Mouse (Mus musculus): ENCODE data around the gene AL732309.1. TPM values are rescaled to one million over a fixed set of nuclear protein-coding genes. Genes with fewer than 3 reads are reported as not detected.
"Not testable (repeated sequence)": the region's sequence is repeated elsewhere in the genome, so short reads cannot be mapped to it uniquely, and the experiment has no call there.

AL732309.1 gene
- total RNA-seq, 2 experiments from 2014 or later, result 3.2 to 5.0 TPM

GRCm38 (mm10) chr2:25267746-25268309 lies 21.2 kb upstream of the AL732309.1 start:
- no peak for ATAC-seq (replicated peaks; ENCODE audit: poor library complexity)

GRCm38 (mm10) chr2:25267241-25267640 lies 20.6 kb upstream of the AL732309.1 start:
- ATAC-seq (replicated peaks; ENCODE audit: poor library complexity), result no peak

GRCm38 (mm10) chr2:25266720-25267119 lies 20.1 kb upstream of the AL732309.1 start:
- ATAC-seq (replicated peaks; ENCODE audit: poor library complexity), result no peak

- peak; percentile 41 for ATAC-seq (replicated peaks; ENCODE audit: poor library complexity)
These were observed 19.4 kb upstream of the AL732309.1 start for GRCm38 (mm10) chr2:25265897-25266656.

- ATAC-seq (replicated peaks; ENCODE audit: poor library complexity), result no peak
These were observed 18.2 kb upstream of the AL732309.1 start for GRCm38 (mm10) chr2:25264851-25265250.

- no peak for ATAC-seq (replicated peaks; ENCODE audit: poor library complexity)
These were observed 17.6 kb upstream of the AL732309.1 start for GRCm38 (mm10) chr2:25264286-25264660.

GRCm38 (mm10) chr2:25263623-25264285 lies 17.1 kb upstream of the AL732309.1 start:
- no peak for ATAC-seq (replicated peaks; ENCODE audit: poor library complexity)

GRCm38 (mm10) chr2:25262795-25263622 lies 16.3 kb upstream of the AL732309.1 start:
- ATAC-seq (replicated peaks; ENCODE audit: poor library complexity), result peak; percentile 15

GRCm38 (mm10) chr2:25262291-25262767 lies 15.7 kb upstream of the AL732309.1 start, which contains the start of gene Tprn:
Gene Tprn (plus strand): TSS chr2:25262618.
- ATAC-seq (replicated peaks; ENCODE audit: poor library complexity), result peak; percentile 97

GRCm38 (mm10) chr2:25261870-25262269 lies 15.2 kb upstream of the AL732309.1 start:
- no peak for ATAC-seq (replicated peaks; ENCODE audit: poor library complexity)

GRCm38 (mm10) chr2:25258887-25259286 lies 12.2 kb upstream of the AL732309.1 start:
- no peak for ATAC-seq (replicated peaks; ENCODE audit: poor library complexity)

- not testable (repeated sequence) for ATAC-seq (replicated peaks; ENCODE audit: poor library complexity)
These were observed 10.6 kb upstream of the AL732309.1 start for GRCm38 (mm10) chr2:25257250-25257649.

GRCm38 (mm10) chr2:25256443-25257109 lies 9.9 kb upstream of the AL732309.1 start:
- peak; percentile 76 for ATAC-seq (replicated peaks; ENCODE audit: poor library complexity)

- peak; percentile 91 for ATAC-seq (replicated peaks; ENCODE audit: poor library complexity)
These were observed 8.7 kb upstream of the AL732309.1 start, which contains the start of gene Tmem203 for GRCm38 (mm10) chr2:25255284-25255779. Gene Tmem203 (plus strand): TSS chr2:25255439.

GRCm38 (mm10) chr2:25252331-25252730 lies 5.7 kb upstream of the AL732309.1 start:
- ATAC-seq (replicated peaks; ENCODE audit: poor library complexity), result peak; percentile 35; the same call in 1 of the 2 replicates

GRCm38 (mm10) chr2:25244144-25244543 lies 2.5 kb downstream of the AL732309.1 start:
- no peak for ATAC-seq (replicated peaks; ENCODE audit: poor library complexity)

GRCm38 (mm10) chr2:25243342-25243741 lies 3.3 kb downstream of the AL732309.1 start:
- ATAC-seq (replicated peaks; ENCODE audit: poor library complexity), result no peak

GRCm38 (mm10) chr2:25242101-25242506 lies 4.6 kb downstream of the AL732309.1 start, which contains the start of the genes Rnf208 and Cysrt1:
Gene Rnf208 (plus strand): TSS chr2:25242255.
Gene Cysrt1 (minus strand): TSS chr2:25242452.
- no peak for ATAC-seq (replicated peaks; ENCODE audit: poor library complexity)

GRCm38 (mm10) chr2:25241438-25241775 lies 5.3 kb downstream of the AL732309.1 start:
- ATAC-seq (replicated peaks; ENCODE audit: poor library complexity), result no peak

All from megakaryocyte progenitor cell, adult 5-6 weeks (primary cell).